Mouse (Mus musculus) lung, postnatal 0 days (tissue): Measurements from ENCODE around the gene Grin1.

Experiments
- CTCF ChIP-seq: IDR thresholded peaks from 2 replicates; pipeline ENCODE4 v1.5.1; 2016; ENCODE audit warnings: antibody characterized with exemption, mild to moderate bottlenecking
- EP300 ChIP-seq: IDR thresholded peaks from 2 replicates; pipeline ENCODE4 v1.6.1; 2016; ENCODE audit warnings: antibody characterized with exemption, mild to moderate bottlenecking, control low read depth

DNA sequence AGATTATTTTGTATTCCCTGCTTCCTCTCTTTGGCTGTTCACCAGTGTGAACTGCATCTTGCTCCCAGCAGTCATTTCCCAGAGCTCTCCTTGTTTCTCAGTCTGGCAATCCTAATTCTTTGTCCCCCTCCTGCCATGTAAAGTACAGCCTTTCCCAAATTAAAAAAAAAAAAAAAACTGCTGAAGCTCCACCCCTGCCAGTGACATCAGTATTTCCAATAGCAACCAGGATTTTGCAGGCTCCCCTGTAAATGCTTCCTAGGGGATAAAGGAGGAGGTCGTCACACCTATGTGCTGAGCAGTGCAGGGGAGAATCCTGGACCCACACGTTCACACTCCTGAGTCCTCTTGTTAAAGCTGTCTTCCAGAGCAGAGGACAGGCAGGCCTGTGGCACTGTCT lies 1.1 kb upstream of the Grin1 start:
- TF ChIP-seq CTCF (no peak), EP300 (no peak)
